Mouse (Mus musculus): ENCODE measurements around the gene Eno3.

- TF ChIP-seq HCFC1 (IDR thresholded peaks at IDR 0.05; ENCODE audit: borderline replicate concordance, insufficient read depth, low read length) (no peak), CHD2 (IDR thresholded peaks at IDR 0.05; ENCODE audit: low read depth, low read length) (no peak), ZNF384 (IDR thresholded peaks at IDR 0.05; ENCODE audit: low read depth, low read length) (no peak), ZC3H11A (IDR thresholded peaks at IDR 0.05; ENCODE audit: borderline replicate concordance, low read depth, low read length) (no peak)
Observed at GRCm38 (mm10) chr11:70607611-70608010, 49.4 kb upstream of the Eno3 start.

All from ES-E14 (cell line).